Mouse (Mus musculus) liver, embryonic 14.5 days (tissue): ENCODE measurements at regions not wholly inside any gene's neighbourhood (a gene's known extent, or its start where the extent isn't known, plus 50 kb on each side); places are given as distances from the start of the nearest gene placed in this dataset.

Experiments
- CTCF ChIP-seq: IDR thresholded peaks from 2 replicates; pipeline ENCODE4 v1.5.1; 2016; ENCODE audit warnings: antibody characterized with exemption, low read depth, control low read depth
- EP300 ChIP-seq: IDR thresholded peaks from 2 replicates; pipeline ENCODE4 v1.6.1; 2016; ENCODE audit warnings: antibody characterized with exemption, low read depth

DNA sequence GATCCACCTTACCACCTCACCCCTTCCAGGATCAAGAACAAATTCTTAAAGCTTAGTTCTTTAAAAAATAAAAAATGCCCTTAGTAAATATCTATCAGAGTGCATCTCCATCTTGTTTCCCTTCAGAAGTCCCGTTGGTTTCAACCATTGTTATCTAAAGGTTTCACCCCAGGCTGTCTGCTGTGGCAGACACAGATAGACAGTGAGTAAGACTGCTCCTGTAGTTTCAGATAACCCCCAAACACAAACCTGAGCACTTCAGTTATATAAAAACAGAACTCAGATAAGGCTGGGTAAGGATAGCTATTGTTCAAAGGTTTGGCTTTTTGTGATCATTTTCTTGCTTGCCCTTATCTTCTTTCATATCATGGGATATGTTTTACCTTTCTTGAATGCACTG is 255.4 kb upstream of the Atp10a start:
- no peak for TF ChIP-seq CTCF
- TF ChIP-seq EP300, result peak; percentile 59
